Mouse (Mus musculus): ENCODE results near the gene Prr13. TPM values are rescaled to one million over a fixed set of nuclear protein-coding genes. Genes with fewer than 3 reads are reported as not detected.

Prr13 gene
- 13.2 and 26.3 TPM in 2 replicates for total RNA-seq (2012; rRNA removed)

DNA sequence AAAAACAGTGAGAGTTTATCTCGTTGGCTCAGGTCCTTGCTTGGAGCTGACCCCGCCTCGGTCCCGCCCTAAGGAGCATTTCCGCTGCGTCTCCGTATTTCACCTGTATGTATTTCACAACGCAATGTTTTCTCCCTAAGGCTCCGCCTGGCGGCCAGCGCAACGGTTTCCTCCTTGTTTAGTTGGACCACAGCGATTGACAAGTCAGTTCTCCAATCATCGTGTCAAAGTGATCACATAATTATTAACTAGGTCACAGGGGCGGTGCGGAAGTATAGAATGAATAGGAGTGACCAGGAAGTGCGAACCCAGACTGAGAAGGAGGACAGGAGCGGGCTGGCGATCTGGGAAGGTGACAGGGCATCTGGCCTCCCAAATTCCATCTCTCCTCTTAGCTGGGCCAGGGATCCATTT, at the start of gene Prr13:
TSS of gene Prr13 (plus strand) at position 125 of the 414 bp plus-strand sequence.
- Histone ChIP-seq H3K27ac (ENCODE audit: insufficient read depth, low read depth, low read length, poor library complexity, severe bottlenecking) (peak within 1 kb of the TSS; percentile 61; the same call in 1 of the 2 replicates), H3K4me1 (ENCODE audit: control insufficient read depth in 2 of 2, insufficient read depth in 2 of 2, low read length in 2 of 2, poor library complexity in 1 of 2) (peaks cover 0 to 18% of the 10 kb centered on the region in 2 experiments; a peak in 2 of 4 replicates), H3K9me3 (ENCODE audit: control insufficient read depth, insufficient read depth, low read depth, low read length) (no peaks in the 10 kb centered on the region), H3K4me3 (ENCODE audit: insufficient read depth in 1 of 2, low read depth in 1 of 2, low read length in 2 of 2, poor library complexity in 1 of 2, severe bottlenecking in 1 of 2) (peak within 1 kb of the TSS; percentile 73 to 84), H3K9ac (ENCODE audit: insufficient read depth, low read depth, low read length, poor library complexity, severe bottlenecking) (peak within 1 kb of the TSS; percentile 67), H3K36me3 (ENCODE audit: control insufficient read depth, insufficient read depth, low read length, poor library complexity, severe bottlenecking) (peaks cover 5% of the 10 kb centered on the region)
- DNase-seq (ENCODE audit: low read depth, low spot score) = peak; percentile 89
- TF ChIP-seq CHD2 (IDR thresholded peaks at IDR 0.05; ENCODE audit: low read depth, low read length) (0 out of 2 replicates have a peak, but pooled peaks have one; percentile 48), ZNF384 (IDR thresholded peaks at IDR 0.05; ENCODE audit: low read depth, low read length) (no peak), HCFC1 (IDR thresholded peaks at IDR 0.05; ENCODE audit: borderline replicate concordance, insufficient read depth, low read length) (no peak), MAFK (IDR thresholded peaks at IDR 0.05; ENCODE audit: insufficient read depth, low read depth, low read length) (no peak), ZC3H11A (IDR thresholded peaks at IDR 0.05; ENCODE audit: borderline replicate concordance, low read depth, low read length) (no peak)
- in situ Hi-C loops (cut with MboI; ENCODE audit: low sequenced_read_pairs in 2 of 2, unreplicated experiment in 2 of 2) = no loop called here

DNA sequence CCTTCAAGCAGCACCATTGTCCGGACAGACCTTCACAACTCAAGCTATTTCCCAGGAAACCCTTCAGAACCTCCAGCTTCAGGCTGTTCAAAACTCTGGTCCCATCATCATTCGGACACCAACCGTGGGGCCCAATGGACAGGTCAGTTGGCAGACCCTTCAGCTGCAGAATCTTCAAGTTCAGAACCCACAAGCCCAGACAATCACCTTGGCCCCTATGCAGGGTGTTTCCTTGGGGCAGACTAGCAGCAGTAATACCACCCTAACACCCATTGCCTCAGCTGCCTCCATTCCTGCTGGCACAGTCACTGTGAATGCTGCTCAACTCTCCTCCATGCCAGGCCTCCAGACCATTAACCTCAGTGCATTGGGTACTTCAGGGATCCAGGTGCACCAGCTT, 49.5 kb upstream of the Prr13 start:
- H3K9ac ChIP-seq (ENCODE audit: insufficient read depth, low read depth, low read length, poor library complexity, severe bottlenecking) = no peak overlapping the region
- in situ Hi-C loops (cut with MboI; ENCODE audit: low sequenced_read_pairs in 2 of 2, unreplicated experiment in 2 of 2) = no loop called here
- no peak overlapping the region for H3K27ac ChIP-seq (ENCODE audit: insufficient read depth, low read depth, low read length, poor library complexity, severe bottlenecking)
- TF ChIP-seq ZNF384 (IDR thresholded peaks at IDR 0.05; ENCODE audit: low read depth, low read length) = no peak
- no peak for TF ChIP-seq HCFC1 (IDR thresholded peaks at IDR 0.05; ENCODE audit: borderline replicate concordance, insufficient read depth, low read length)
- TF ChIP-seq CHD2 (IDR thresholded peaks at IDR 0.05; ENCODE audit: low read depth, low read length) = no peak
- no peak for TF ChIP-seq ZC3H11A (IDR thresholded peaks at IDR 0.05; ENCODE audit: borderline replicate concordance, low read depth, low read length)
- H3K9me3 ChIP-seq (ENCODE audit: control insufficient read depth, insufficient read depth, low read depth, low read length) = no peaks in the 10 kb centered on the region
- no peak for DNase-seq (ENCODE audit: low read depth, low spot score)
- peaks cover 4 to 16% of the 10 kb centered on the region in 2 experiments; a peak in 3 of 4 replicates for H3K4me1 ChIP-seq (ENCODE audit: control insufficient read depth in 2 of 2, insufficient read depth in 2 of 2, low read length in 2 of 2, poor library complexity in 1 of 2)
- peaks cover 24% of the 10 kb centered on the region for H3K36me3 ChIP-seq (ENCODE audit: control insufficient read depth, insufficient read depth, low read length, poor library complexity, severe bottlenecking)
- H3K4me3 ChIP-seq (ENCODE audit: insufficient read depth in 1 of 2, low read depth in 1 of 2, low read length in 2 of 2, poor library complexity in 1 of 2, severe bottlenecking in 1 of 2) = 0 out of 4 replicates have a peak overlapping the region, but pooled peaks of 1 of the 2 experiments have one; percentile 0

DNA sequence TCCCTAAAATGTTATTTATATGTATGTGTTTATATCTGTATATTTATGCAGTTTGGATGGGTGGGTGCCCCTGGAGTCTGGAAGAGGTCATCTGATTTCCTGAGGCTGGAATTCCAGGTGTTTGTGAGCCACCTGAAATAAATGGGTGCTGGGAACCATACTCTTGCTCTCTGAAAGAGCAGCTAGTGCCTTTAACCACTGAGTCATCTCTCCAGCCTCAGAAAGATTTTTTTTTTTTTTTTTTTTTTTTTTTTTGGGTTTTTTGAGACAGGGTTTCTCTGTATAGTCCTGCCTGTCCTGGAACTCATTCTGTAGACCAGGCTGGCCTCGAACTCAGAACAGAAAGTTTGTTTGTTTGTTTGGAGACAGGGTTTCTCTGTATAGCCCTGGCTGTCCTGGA, 47.8 kb upstream of the Prr13 start:
- Histone ChIP-seq H3K4me1 (ENCODE audit: control insufficient read depth in 2 of 2, insufficient read depth in 2 of 2, low read length in 2 of 2, poor library complexity in 1 of 2) (peaks cover 4 to 16% of the 10 kb centered on the region in 2 experiments; a peak in 3 of 4 replicates), H3K9ac (ENCODE audit: insufficient read depth, low read depth, low read length, poor library complexity, severe bottlenecking) (no peak overlapping the region; the same call in 1 of the 2 replicates)
- in situ Hi-C loops (cut with MboI; ENCODE audit: low sequenced_read_pairs in 2 of 2, unreplicated experiment in 2 of 2) = no loop called here

DNA sequence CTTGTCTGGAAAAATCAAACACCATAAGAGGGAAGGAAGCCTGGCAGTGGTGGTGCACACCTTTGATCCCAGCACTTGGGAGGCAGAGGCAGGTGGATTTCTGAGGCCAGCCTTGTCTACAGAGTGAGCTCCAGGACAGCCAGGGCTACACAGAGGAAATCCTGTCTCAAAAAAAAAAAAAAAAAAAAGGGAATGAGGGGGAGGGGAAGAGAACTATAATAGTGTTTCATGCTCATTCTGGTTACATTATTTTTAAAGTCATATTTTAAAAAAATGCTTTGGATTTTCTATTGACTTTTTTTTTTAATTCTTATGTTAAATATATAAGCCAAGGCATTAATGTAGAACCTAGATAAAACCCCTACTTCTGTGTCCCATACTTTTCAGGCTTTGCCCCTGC, 45.1 kb upstream of the Prr13 start:
- peak overlapping the region; percentile 32; the same call in 1 of the 2 replicates for H3K9ac ChIP-seq (ENCODE audit: insufficient read depth, low read depth, low read length, poor library complexity, severe bottlenecking)
- H3K36me3 ChIP-seq (ENCODE audit: control insufficient read depth, insufficient read depth, low read length, poor library complexity, severe bottlenecking) = peaks cover 14% of the 10 kb centered on the region
- peaks cover 1 to 10% of the 10 kb centered on the region in 2 experiments; a peak in 2 of 4 replicates for H3K4me1 ChIP-seq (ENCODE audit: control insufficient read depth in 2 of 2, insufficient read depth in 2 of 2, low read length in 2 of 2, poor library complexity in 1 of 2)
- H3K4me3 ChIP-seq (ENCODE audit: insufficient read depth in 1 of 2, low read depth in 1 of 2, low read length in 2 of 2, poor library complexity in 1 of 2, severe bottlenecking in 1 of 2) = peak overlapping the region in 1 of 2 experiments; percentile 12; a peak in 1 of 4 replicates
- no peaks in the 10 kb centered on the region for H3K9me3 ChIP-seq (ENCODE audit: control insufficient read depth, insufficient read depth, low read depth, low read length)
- H3K27ac ChIP-seq (ENCODE audit: insufficient read depth, low read depth, low read length, poor library complexity, severe bottlenecking) = no peak overlapping the region
- no peak for TF ChIP-seq HCFC1 (IDR thresholded peaks at IDR 0.05; ENCODE audit: borderline replicate concordance, insufficient read depth, low read length)
- no peak for TF ChIP-seq MAFK (IDR thresholded peaks at IDR 0.05; ENCODE audit: insufficient read depth, low read depth, low read length)
- no peak for TF ChIP-seq ZNF384 (IDR thresholded peaks at IDR 0.05; ENCODE audit: low read depth, low read length)
- no peak for TF ChIP-seq CHD2 (IDR thresholded peaks at IDR 0.05; ENCODE audit: low read depth, low read length)
- TF ChIP-seq ZC3H11A (IDR thresholded peaks at IDR 0.05; ENCODE audit: borderline replicate concordance, low read depth, low read length) = no peak
- no peak for DNase-seq (ENCODE audit: low read depth, low spot score)
- in situ Hi-C loops (cut with MboI; ENCODE audit: low sequenced_read_pairs in 2 of 2, unreplicated experiment in 2 of 2) = no loop called here

More for the DNA sequence above, 47.8 kb upstream of the Prr13 start:
- peaks cover 24% of the 10 kb centered on the region for H3K36me3 ChIP-seq (ENCODE audit: control insufficient read depth, insufficient read depth, low read length, poor library complexity, severe bottlenecking)
- H3K4me3 ChIP-seq (ENCODE audit: insufficient read depth in 1 of 2, low read depth in 1 of 2, low read length in 2 of 2, poor library complexity in 1 of 2, severe bottlenecking in 1 of 2) = peak overlapping the region; percentile 29; a peak in 3 of 4 replicates
- H3K27ac ChIP-seq (ENCODE audit: insufficient read depth, low read depth, low read length, poor library complexity, severe bottlenecking) = no peak overlapping the region; the same call in 1 of the 2 replicates
- TF ChIP-seq ZC3H11A (IDR thresholded peaks at IDR 0.05; ENCODE audit: borderline replicate concordance, low read depth, low read length) (no peak), ZNF384 (IDR thresholded peaks at IDR 0.05; ENCODE audit: low read depth, low read length) (no peak), HCFC1 (IDR thresholded peaks at IDR 0.05; ENCODE audit: borderline replicate concordance, insufficient read depth, low read length) (no peak), MAFK (IDR thresholded peaks at IDR 0.05; ENCODE audit: insufficient read depth, low read depth, low read length) (no peak), CHD2 (IDR thresholded peaks at IDR 0.05; ENCODE audit: low read depth, low read length) (no peak)
- no peak for DNase-seq (ENCODE audit: low read depth, low spot score)
- H3K9me3 ChIP-seq (ENCODE audit: control insufficient read depth, insufficient read depth, low read depth, low read length) = no peaks in the 10 kb centered on the region
